Mouse (Mus musculus) bone marrow macrophage, adult 2 months (primary cell): ENCODE measurements around the gene Tmem212.

Experiments used
- CTCF ChIP-seq: IDR thresholded peaks from 2 replicates; pipeline ENCODE4 v1.5.1; 2012; ENCODE audit warnings: low read depth, mild to moderate bottlenecking, low read length, moderate library complexity
- POLR2A ChIP-seq: IDR thresholded peaks from 2 replicates; pipeline ENCODE4 v1.6.1; 2012; ENCODE audit warnings: mild to moderate bottlenecking, low read depth, low read length, borderline replicate concordance

GRCm38 (mm10) chr3:27825985-27826384 lies 70.2 kb downstream of the Tmem212 start:
- TF ChIP-seq POLR2A: no peak
- no peak for TF ChIP-seq CTCF
